Mouse (Mus musculus) spleen, adult 2 months (tissue): ENCODE measurements at regions not wholly inside any gene's neighbourhood (a gene's known extent, or its start where the extent isn't known, plus 50 kb on each side); places are given as distances from the start of the nearest gene placed in this dataset.

ENCODE experiments used
- CTCF ChIP-seq: fragments of 200-500 bp; IDR thresholded peaks from 2 replicates; pipeline ENCODE4 v1.5.1; 2011; ENCODE audit warnings: mild to moderate bottlenecking, inconsistent platforms; ENCODE audit not compliant: insufficient read depth, insufficient read length, insufficient replicate concordance; ENCODE audit errors: extremely low read depth
- POLR2A ChIP-seq: fragments of 200-500 bp; IDR thresholded peaks from 2 replicates; pipeline ENCODE4 v1.6.1; 2011; ENCODE audit warnings: low read depth, low read length, inconsistent platforms

DNA sequence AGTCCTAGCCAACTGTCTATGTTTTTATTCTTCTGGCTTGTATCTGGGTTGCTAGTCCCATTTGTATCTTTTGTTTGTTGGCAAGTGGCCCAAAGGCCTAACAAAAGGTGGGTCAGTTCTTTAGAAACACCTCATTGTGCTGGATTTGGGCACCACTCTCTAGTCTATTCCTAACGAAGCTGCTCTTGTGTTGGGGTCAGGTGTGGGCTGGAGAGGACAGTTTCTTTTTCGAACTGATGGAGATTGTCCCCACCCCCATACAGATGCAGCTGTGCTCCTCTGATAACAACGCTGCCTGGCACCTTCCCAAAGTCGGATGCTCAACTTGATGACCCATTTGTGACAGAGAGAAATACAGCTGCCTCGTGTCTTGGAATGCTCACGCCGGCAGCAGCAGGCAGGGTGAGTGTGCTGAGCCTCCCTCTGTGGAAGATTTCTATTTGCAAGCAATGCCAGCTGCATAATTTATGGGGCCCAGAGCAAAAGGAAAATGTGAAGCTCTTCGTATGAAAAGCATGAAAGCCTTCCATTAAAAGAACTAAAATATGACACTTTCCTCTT, 342.5 kb downstream of the Dmrt2 start:
- TF ChIP-seq POLR2A (no peak), CTCF (no peak)
